Mouse (Mus musculus) ES-Bruce4 (cell line): ENCODE measurements around the gene Daxx.

Experiments used
- CTCF ChIP-seq: IDR thresholded peaks from one replicate; pipeline ENCODE4 v1.8.1; 2011; ENCODE audit warnings: low read depth, low read length
- EP300 ChIP-seq: IDR thresholded peaks from 2 replicates; pipeline ENCODE4 v1.6.1; 2011; ENCODE audit warnings: low read depth, low read length; ENCODE audit not compliant: insufficient read depth
- POLR2A ChIP-seq: IDR thresholded peaks from one replicate; pipeline ENCODE4 v1.8.1; 2011; ENCODE audit warnings: low read length; ENCODE audit not compliant: insufficient read depth

GRCm38 (mm10) chr17:33902079-33902478 is 7.1 kb upstream of the Daxx start:
- TF ChIP-seq EP300, result no peak
- TF ChIP-seq CTCF, result no peak
- TF ChIP-seq POLR2A, result no peak
